Mouse (Mus musculus) adrenal gland, postnatal 36 days (tissue): ENCODE measurements around the gene Gm11213. TPM values are rescaled to one million over a fixed set of nuclear protein-coding genes. Genes with fewer than 3 reads are reported as not detected.
A peak's percentile ranks its signal among the peaks of the same experiment; 100 is the strongest.

Experiments
- DNase-seq, 2 experiments: peaks; one replicate each; pipeline ENCODE4 v3.0.0; 2021; ENCODE audit warnings: mixed read lengths in 1 of 2
- long read RNA-seq, 2 experiments: library from polyadenylated mRNA; stranded (forward); transcript quantifications; one replicate each; pipeline ENCODE4 v2.0.0; 2021; ENCODE audit warnings: borderline sequencing depth in 2 of 2
- total RNA-seq, 2 experiments: library from RNA; stranded (reverse); gene quantifications; 2 replicates each; pipeline ENCODE4 v1.2.3; 2021

The Gm11213 gene
- total RNA-seq, result not detected
- long read RNA-seq, experiment 1, result 0 reads
- long read RNA-seq, experiment 2, result 0 reads

GRCm38 (mm10) chr4:63604945-63605344, at the start of gene Gm11213:
TSS of gene Gm11213 (minus strand) at chr4:63605261.
- DNase-seq, result no peak

- peak in 1 of 2 experiments; percentile 12 for DNase-seq
Observed at GRCm38 (mm10) chr4:63654381-63654780, 49.3 kb upstream of the Gm11213 start.

DNA sequence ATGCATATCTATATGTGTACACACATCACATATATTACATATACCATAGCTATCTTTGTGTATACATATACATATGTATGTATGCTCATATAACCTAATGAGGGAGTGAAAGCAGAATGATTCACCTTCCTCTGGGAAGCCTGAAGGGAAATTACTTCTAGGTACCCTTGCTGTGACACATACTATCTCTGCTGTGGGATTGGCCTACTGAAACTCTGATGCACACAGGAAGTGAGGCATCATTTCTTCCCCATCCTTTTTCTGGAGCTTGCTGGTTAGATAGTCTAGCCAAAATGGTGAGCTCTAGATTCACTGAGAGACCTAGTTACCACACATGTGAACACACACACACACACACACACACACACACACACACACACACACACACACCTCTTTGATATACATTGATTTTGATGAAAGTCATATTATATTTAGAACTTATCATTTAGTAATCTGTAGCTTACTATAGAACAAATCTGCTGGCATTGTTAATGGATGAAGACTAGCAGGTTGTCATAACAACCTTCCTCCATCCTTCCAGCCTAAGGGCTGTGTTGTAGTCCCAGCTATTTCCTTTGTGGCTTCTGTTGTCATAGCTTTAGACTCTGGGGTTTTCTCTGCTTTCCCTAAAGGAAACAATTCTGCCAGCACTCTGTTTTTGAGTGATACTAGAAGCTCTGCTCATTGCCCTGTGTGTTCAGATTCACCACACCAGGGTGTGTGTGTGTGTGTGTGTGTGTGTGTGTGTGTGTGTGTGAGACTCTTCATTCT, 39.1 kb upstream of the Gm11213 start:
- no peak for DNase-seq

DNA sequence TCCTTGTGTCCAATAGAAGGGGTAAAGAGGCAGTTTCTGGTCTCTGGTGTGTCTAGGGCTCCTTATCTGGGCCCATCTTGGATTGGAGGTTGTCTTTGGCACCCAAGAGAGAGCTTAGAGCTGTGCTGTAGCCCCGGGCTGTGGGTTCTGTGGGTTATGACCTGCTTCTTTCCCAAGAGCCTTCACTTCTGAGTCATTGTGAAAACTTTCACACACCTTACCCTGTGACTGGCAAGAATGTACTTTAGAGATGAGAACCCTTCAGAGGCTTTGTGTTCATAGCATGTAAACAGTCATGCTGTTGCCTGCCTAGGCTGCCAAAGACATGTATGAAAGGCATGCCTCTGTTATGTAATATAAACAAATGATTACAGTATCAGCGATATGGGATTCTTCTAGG, 34.8 kb upstream of the Gm11213 start:
- DNase-seq, result no peak

DNA sequence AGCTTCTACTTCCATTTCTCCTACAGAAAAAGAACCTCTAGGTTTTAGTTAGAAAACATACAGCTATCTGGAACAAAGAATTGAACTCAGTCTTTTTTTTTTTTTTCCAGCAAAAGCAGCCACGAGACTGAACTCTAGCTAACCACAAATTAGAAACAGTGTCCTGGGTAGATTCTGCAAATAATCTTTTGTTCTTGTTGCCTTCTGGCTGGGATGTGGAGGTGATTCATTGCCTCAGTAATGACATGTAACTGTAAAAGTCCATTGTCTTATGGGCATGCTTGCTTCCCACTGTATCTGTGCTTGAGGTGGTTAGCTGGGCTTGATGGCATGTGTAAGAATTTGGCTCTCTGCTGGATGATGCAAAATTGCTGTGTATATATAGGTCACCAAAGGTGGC, 33.5 kb upstream of the Gm11213 start:
- no peak for DNase-seq

DNA sequence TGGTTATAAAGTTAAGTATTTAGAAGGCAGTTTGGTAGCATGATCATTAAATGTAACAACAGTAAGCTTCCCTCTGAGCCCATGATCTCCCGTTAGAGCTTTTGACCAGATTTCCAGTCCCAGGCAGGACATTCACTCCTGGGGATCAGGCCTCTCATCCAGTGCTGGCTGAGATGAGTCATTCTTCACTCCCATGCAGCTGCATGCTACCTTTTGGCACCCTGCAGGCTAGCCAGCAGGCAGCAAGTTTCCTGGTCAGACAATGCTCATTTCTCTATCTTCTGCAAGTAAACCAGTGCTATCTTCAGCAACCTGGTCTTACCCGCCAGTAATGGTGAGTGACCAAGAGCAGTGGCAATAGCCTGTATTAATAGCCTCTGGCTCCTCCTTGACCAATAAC, 28.1 kb upstream of the Gm11213 start:
- no peak for DNase-seq

DNA sequence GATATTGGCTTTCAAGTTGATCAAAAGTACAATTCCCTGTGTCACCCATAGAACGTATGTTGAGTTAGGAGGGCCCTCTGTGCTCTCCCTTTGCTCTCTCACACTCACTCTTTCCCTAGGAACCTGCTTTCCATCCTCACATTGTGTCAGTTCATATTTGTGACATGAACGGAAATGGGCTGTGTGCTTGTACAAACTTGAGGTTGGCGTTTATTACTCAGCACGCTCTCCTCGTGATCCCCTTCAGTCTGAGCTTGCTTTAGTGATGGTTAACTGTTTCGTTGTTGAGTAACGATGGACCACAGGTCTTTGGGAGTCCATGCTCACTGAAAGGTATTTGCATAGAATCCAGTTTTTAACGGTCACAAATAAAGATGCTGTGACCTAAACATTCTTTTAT, 22.1 kb upstream of the Gm11213 start:
- DNase-seq, result no peak

DNA sequence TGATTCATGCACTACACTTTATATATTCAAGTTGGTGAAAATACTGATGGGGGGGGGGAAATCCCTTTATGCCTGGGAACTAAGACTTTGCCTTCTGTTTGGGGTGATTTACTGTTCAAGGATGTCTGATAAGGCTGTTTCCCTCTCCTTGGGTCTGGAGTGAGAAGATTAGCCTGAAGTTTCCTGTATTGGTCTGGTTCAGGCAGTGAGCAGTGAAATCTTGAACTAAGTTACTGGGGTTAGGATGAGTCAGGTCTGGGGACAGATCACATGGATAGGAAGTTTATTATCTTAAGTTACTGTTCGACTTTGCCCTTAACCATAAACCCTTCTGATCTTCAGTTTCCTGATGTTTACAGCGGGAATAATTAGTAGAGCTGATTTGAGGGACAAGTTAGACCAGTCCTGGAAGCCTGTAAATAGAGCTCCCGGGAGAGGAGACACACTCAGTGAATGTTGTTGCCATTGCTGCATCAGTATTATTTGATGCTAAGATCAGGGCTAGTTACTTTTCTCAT, 20.6 kb upstream of the Gm11213 start:
- no peak for DNase-seq

DNA sequence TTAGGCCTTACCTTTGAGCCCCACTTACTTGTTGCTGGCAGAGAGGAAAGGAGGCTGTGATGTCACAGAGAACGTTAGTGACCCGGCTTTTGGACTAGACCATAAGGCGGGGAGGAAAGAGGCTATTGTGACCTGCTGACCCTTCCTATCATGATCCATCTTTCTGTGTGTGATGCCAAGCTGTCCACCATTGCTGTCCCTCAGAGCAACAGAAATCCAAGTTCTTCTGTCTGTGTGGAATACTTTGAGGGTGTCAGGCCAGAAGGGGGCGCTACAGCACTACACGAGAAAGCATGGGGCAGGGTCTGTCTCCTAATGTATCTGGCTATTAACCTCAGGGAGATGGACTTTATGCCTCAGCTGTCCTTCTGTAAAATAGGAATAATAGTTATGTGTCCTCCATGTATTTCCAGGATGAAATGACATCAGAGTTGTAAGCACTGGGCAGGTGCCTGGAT, 17.3 kb upstream of the Gm11213 start, which contains the start of gene Tex48:
TSS of gene Tex48 (minus strand) at position 51 of the 458 bp plus-strand sequence.
- peak; percentile 10 to 36 for DNase-seq

DNA sequence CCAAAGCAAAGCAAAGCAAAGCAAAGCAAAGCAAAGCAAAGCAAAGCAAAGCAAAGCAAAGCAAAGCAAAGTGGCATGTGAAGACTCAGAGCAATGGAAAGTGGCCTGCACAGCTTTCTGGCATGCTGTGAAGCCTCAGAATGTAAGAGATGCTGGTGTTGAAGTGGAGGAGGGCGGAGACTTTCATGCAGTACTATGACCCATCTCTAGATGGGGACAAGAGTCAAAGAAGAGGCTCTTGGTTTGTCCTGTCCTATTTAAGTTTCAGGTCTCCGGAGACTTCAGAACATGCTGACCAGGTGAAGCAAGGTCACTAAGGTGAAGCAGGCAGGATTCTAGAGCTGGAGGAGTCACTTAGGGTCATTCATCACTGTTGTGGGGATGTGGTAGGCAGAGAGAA, 16.8 kb upstream of the Gm11213 start:
- no peak for DNase-seq

DNA sequence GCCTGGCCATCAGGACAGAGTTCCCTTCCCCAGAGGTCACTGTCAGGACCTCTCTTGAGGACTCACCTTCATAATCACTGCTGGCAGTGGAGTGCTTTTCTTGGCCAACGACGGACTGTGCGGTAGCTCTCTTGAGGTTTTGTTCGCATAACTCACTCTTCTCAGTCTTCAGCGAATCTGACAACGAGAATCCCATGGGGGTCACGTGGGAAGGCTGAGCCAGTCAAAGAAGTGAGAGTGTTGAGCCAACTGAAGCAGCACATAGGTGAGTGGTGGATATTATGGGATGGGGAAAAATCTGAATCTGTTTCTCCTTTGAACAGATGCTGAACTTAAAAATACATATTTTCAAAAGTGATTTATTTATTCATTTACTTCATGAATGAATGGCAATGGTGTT, 3.3 kb upstream of the Gm11213 start:
- DNase-seq, result no peak

GRCm38 (mm10) chr4:63605968-63606367, 907 bp upstream of the Gm11213 start:
- no peak for DNase-seq

DNA sequence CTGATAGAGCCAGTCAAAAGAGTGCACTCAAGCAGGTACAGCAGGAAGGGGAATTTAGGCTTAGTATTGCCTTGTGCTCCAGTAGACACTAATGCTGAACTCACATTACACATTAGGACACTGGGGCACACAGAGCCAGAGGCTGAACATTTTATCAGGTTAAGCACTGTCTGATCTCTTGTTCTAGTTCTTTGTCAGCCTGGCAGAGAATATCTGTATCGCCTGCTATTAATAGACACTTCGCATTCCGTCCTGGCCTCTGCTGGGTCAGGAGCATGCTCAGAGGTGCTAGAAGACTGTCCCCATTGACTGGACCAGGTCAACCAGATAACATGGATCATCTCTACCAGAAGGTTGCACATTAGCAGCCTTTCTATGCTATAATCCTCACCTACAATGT, 484 bp upstream of the Gm11213 start:
- no peak for DNase-seq

DNA sequence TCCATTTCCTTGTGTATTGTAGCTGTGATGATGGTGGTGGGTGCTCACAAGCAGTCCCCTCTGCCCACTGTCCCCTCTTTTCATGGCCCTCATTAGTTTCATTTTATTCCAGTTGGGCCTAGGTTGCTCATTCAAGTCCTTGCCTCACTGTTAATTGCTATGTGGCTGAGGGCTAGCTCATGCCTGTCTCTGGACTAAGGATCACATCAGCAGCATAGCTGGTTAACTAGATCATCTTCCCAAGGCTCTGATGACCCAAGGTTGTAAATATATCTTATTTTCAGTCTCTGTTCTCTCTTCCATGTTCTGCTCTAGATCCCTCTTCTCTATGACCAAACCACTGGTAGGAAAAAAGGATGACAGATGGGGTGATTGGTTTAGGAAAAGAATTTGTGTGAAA, 3.8 kb downstream of the Gm11213 start:
- no peak for DNase-seq

- no peak for DNase-seq
Observed at GRCm38 (mm10) chr4:63600786-63601185, 4.3 kb downstream of the Gm11213 start.

- no peak for DNase-seq
Observed at GRCm38 (mm10) chr4:63596010-63596409, 9.1 kb downstream of the Gm11213 start.

DNA sequence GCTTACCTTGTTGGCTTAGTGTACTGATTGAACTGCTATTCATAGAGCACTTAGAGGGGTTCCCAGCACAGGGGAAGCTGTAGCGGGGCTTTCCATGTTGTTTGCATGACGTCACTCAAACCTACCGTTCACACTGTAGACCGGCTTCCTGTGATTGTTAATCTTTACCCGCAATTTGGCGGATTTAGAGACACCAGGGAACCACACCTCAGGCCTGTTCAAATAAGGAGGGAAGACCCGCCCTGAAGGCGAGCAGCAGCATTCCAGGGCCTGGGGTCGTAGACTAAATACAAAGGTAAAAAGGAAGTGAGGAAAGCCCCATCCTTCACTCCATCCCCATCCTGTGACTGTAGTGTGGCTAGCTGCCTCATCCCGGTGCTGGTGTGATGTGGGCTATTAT, 9.8 kb downstream of the Gm11213 start:
- no peak for DNase-seq

- DNase-seq, result no peak
Observed at GRCm38 (mm10) chr4:63594459-63595110, 10.5 kb downstream of the Gm11213 start.

DNA sequence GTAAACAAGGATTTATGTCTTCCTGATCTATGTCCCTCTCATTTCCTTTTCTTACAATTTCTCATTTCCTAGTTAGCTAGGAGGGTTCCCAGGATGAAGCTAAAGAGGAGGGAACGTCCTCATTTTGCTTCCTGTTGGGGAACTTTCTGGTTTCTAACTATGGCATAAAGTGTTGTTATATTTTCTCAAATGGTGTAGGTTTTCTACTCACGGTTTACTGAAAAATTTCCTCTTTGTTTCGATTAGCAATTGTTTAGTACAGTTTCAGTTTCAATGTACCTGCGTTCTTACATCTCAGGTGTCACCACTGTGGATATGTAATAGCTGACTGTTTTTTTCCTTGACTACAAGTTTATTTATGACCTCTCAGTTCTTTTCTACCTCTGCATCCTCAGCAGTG, 14.5 kb downstream of the Gm11213 start:
- no peak for DNase-seq

- no peak for DNase-seq
Observed at GRCm38 (mm10) chr4:63589987-63590386, 15.1 kb downstream of the Gm11213 start.

GRCm38 (mm10) chr4:63586240-63586639, 18.8 kb downstream of the Gm11213 start:
- no peak for DNase-seq

GRCm38 (mm10) chr4:63585216-63585615, 19.8 kb downstream of the Gm11213 start:
- no peak for DNase-seq

GRCm38 (mm10) chr4:63582580-63582979, 22.5 kb downstream of the Gm11213 start:
- DNase-seq, result no peak
